Mouse (Mus musculus): ENCODE measurements around the gene Galnt17.

The Galnt17 gene

DNA sequence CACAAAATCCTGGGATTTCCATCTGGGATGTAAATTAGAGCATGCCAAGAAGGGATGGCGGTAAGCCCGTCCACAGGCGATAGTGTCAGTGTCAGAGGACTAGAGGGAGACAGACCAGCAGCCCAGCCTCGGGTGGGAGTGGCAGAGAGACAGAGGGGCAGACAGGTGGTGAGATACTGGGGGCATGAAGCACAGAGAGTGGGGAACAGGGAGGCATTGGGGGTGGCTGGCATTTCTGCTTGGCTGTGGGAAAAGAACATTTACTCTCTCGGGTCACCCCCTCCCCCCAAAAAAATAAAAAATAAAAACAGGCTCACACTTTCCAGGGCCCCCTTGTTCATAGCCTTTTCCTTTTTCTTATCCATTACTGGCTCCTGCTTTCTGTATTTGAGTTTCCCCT lies 287.4 kb downstream of the Galnt17 start:
- DNase-seq (ENCODE audit: low read depth, low spot score) = no peak

DNA sequence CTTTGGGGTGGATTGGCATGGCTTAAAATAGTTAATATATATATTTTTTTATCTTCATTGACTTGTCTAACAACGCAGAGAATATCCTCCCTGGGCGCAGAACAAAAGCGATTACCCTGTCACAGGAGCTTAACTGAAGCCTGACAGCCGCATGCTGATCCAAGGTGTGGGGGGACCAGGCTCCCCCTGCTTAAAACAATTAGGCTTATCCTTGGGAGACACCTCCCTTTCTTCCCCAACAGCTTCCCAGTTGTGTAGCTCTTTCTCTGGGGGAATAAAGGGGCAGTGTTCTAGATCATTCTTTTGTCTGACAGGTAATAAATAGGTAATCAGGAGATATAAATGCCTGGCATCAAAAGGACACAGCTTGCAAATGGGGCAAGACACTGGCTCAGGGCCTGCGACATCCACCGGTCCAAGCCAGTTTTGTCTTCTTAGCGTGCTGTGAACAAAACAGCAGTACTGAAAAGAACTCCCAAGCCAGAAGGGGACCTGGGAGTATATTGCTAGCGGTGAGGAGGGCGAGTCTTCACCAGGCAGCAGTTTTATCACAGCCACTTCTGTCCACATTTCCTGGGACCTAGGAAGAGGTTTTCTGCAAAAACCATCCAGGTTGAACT lies 288.8 kb downstream of the Galnt17 start:
- DNase-seq (ENCODE audit: low read depth, low spot score) = no peak

DNA sequence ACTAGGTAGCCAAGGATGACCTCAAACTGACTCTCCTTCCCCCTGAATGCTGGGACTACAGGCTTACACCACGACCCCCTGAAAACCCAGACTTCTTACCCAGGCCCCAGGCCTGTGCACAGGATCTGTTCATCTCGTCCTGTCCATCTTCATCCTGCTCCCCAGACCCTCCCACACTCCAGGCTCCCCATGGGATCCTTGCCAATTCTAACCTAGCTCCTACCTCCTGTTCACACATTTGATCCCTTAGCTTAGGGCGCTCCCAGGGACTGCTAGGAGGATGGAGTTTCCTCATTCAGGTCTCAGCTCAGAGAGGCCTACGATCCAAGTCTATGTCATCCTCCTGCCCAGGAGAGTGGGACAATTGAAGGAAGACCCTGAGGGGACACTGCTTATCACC lies 292.2 kb downstream of the Galnt17 start:
- DNase-seq (ENCODE audit: low read depth, low spot score) = no peak

DNA sequence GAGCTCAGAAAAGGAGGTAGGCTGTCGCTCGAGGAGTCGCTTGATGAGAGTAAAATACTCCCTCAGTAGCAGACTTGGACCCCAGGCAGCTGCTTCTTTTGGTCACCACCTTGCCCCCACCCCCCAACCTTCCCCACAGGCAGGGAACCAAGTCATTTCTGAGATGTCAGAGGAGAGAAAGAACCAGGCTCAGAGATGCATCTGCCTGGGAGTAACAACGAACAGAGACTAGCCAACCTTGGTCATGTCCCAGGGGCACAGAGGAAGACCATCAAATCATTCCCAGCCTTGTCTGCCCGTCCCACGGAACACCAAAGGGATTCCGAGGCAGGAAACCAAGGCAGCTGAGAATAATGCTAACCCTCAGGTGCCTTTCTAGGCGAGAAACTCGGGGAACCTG lies 293.0 kb downstream of the Galnt17 start:
- DNase-seq (ENCODE audit: low read depth, low spot score) = no peak

DNA sequence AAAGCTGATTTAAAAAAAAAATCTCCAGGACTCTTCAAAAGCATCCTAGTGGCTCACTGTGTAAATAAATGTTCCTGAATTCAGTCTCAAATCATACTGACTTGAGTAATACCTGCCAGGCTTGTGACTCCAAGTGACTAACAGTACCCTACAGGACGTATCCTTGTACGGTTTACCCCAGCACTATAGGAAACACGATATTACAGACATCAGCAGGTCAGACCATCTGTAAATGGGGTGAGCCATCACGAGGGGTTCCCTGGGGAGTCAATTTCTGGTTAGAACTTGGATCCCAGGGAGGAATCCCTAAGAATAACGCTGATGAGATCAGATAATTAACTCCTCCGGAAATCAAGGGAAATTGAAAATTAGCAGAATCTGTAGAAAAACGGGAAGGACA lies 294.5 kb downstream of the Galnt17 start:
- no peak for DNase-seq (ENCODE audit: low read depth, low spot score)

DNA sequence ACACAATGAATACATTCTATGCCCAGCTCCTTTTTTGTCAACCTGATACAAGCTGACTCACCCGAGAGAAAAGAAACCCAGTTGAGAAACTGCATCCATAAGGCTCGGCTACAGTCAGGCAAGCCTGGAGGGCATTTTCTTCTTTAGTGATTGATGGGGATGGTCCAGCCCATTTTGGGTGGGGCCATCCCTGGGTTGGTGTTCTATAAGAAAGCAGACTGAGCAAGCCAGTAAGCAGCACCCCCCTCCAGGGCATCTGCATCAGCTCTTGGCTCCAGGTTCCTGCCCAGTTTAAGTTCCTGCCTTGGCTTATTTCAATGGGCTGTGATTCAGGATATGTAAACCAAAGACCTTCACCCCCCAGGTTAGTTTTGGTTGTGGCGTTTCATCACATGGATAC lies 295.2 kb downstream of the Galnt17 start:
- DNase-seq (ENCODE audit: low read depth, low spot score) = no peak

DNA sequence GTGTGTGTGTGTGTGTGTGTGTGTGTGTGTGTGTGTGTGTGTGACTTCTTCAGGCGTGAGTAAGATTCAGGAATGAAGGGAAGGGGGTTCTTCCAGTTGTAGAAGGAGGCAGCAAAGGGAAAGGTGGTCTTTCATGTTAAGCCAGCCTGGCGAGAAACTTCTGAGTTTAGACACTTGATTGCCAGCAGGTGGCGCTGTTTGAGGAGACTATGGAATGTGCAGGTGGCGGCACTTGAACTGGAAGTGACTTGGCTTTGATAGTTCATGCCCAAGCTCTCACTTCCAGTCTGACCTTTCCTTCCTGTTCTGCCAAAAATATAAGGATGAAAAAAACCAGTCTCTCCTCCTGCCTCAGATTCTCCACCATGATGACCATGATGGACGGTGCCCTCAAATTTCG lies 298.8 kb downstream of the Galnt17 start:
- DNase-seq (ENCODE audit: low read depth, low spot score) = peak; percentile 26

DNA sequence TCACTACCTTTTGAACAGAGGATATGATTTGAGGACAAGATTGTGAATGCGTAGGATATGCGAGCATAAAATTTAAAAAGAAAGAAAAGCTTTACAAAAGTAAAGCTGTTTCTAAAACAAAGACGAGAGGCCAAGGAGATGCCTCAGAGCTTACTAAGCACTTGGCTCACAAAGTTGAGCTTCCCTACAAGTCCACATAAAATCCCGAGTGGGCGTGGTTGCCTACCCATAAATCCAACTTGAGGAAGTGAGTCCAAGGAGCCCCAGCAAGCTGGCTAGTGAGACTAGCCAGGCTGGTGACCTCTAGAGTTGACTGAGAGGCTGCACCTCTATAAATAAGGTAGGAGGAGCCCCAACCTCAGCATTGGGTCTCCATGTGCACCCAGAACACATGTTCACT lies 299.8 kb downstream of the Galnt17 start:
- no peak for DNase-seq (ENCODE audit: low read depth, low spot score)

DNA sequence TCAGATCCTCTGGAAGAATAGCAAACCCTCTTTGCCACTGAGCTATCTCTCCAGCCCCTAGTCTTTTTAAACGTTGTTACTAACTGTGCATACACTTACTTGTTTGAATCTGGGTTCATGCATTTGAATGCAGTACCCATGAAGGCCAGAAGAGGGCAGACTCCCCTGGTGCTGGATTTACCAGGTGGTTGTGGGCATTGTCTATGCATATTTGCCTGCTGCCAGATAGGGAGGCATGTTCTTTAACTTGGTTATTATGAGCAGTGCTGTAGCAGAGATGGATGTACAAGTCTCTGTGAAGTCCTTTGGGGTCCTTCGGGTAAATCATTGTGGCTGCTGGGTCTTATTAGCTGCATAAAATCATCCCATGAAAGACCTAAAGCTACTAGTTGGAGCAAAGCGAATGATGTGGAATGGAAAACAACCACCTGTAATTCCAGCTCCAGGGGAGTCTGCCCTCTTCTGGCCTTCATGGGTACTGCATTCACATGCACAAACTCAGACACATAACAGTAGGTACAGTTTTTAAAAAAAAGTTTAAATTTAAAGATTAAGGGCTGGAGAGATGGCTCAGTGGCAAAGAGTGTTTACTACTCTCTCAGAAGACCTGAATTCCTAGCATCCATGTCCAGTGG lies 300.3 kb downstream of the Galnt17 start:
- DNase-seq (ENCODE audit: low read depth, low spot score) = no peak

DNA sequence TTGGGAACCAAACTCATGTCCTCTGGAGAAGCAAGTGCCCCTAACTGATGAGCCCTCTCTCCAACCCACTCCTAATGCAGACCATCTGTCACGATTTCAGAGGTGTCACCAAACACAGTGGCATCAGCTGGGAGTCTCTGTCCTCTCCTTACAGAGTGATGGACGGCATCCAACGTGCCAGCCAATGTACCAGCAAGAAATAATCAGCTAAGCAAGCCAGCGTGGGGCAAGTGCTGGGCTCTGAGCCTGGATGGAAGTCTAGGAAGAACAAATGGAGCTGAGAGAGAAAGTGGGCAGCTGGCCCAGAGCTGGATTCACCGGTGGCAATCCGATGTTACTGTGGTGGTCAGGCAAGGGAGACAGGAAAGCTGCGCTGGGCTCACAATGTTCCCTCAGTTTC lies 301.1 kb downstream of the Galnt17 start:
- DNase-seq (ENCODE audit: low read depth, low spot score) = no peak

DNA sequence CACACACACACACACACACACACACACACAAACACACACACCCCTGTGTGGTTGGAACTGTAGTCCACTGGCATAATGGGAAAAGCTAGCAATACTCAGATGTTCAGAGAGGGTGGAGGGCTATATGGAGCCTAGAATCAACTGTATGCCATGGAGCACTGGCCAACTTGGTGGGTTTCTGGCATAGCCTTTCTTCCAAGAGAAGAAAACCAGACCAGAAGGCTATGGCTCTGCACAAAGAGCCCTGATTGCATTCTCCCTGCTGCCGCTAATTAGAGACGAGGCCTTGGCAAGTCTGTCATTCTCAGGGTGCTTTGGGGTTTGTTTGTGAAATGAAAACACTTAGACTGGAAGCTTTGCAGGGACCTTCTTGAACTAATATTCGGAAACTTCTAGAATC lies 301.8 kb downstream of the Galnt17 start:
- DNase-seq (ENCODE audit: low read depth, low spot score) = no peak

DNA sequence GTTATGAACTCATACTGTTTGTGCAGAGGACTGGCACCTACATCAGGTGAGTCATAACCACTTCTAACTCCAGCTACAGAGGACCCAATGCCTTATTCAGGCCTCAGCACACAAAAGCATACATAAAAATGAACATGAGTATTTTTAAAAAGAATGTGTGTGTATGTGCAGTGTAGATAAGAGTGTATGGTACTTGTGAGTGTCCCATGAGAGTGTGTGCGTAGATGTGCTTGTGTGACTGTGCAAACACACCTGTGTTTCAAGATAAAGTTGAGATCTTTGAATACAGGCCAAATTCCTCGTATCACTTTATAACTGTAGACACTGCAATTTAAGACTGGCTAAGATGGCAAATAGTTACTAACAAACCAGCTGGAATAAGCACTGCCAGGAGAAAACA lies 307.7 kb downstream of the Galnt17 start:
- no peak for DNase-seq (ENCODE audit: low read depth, low spot score)

DNA sequence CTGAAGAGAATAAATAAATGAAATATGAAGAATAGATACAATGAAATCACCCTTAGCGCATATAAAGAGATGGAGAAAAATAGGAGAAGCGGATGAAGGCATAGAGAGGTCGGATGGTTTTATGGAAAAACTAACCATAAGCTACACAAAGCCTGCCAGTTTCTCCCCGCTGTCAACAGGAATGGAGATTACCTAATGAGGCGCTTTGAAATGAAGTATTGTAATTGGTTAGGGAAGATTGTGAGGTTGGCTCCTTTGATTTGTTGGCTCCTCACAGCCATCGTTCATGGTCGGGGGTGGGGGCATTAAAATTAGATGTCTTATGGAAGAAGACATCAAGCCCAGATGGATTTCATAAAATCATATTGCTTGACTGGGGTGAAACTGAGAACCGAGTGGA lies 329.0 kb downstream of the Galnt17 start:
- no peak for DNase-seq (ENCODE audit: low read depth, low spot score)

DNA sequence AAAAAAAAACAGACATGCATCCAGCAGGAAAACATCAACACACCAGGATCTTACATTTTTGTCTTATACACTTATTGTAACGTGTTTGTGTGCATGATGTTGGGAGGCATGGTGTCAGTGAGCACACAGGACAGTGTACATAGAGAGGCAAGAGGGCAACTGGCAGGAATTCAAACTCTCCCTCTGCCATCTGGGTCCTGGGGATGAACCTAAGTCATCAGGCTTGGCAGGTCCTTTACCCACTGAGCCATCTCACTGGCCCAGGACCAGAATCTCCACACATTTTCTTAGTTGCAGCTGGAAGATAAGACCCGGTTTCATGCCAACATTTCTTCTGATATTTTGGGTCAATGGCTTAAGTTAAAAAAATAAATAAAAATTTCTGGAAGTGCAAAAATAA lies 329.4 kb downstream of the Galnt17 start:
- DNase-seq (ENCODE audit: low read depth, low spot score) = no peak

DNA sequence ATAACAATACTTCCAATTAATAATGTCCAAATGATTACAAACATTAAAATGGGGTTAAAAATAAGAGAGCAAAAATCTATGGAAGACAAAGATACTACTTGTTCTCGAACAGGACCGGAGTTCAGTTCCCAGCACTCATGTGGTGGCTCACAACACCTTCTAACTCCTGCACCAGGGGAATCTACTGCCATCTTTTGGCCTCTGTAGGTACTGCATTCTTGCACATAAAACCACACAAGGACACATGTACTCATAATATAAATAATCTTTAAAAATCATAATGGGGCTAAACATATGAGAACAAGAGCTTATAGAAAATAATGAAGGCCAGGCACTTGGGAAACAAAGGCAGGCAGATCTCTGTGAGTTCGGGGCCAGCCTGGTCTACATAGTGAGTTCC lies 330.3 kb downstream of the Galnt17 start:
- DNase-seq (ENCODE audit: low read depth, low spot score) = no peak

DNA sequence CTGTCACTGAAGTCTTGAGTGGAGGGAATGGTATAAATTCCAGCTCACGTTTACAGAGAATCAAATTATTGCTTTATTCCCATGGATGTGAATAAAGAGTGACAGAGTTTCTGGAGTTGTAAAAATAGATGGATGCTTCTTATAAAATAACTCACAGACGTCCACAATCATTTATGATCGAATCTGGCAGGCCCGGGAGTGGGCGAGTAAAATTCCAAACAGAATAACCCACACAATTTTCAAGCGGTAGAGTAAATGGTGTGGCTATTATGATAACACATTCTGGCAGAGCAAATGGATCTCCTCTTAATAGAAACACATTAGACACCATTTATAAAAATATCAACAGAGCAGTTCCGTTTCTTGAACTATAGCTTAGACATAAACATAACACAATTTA lies 355.9 kb downstream of the Galnt17 start:
- no peak for DNase-seq (ENCODE audit: low read depth, low spot score)

DNA sequence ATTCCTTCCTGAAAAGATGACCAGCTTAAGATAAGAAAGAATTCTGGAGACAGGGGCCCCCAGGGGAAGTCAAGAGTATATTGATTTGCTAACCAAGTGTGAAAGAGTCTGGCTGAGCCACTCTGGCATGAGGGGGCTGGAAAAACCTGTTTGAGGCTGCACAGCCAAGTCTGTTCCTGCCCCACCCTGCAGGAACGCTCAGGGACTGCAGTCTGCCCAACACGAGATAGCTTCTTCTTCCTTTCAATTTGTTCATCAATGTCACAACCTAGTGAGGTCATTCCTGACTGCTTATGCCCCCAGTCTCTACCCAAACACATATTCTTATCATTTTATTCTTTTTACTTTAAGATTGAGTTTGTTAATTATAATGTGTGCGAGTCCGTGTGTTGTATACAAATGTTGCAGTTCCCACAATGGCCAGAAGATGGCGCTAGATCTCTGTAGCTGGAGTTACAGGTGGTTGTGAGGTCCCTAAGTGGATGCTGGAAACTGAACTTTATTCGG lies 357.4 kb downstream of the Galnt17 start:
- DNase-seq (ENCODE audit: low read depth, low spot score) = no peak

DNA sequence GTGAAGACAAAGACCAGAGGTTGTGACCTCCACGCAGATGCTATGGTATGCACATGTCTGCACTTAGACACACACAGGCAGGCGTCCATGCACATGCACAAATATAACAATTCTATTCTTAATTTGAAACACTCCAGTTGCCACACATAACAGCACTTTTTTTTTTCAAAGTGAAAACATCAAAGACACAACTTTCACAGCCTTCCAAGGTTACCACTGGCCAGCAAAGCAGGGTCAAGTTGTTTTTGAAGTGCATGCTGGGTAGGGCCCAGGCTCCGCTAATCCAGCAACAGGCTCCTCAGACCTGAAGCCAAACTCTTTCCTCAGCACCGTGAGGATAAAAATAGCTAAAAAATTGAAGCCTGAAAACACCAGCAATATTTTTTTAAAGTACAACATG lies 357.9 kb downstream of the Galnt17 start:
- no peak for DNase-seq (ENCODE audit: low read depth, low spot score)

DNA sequence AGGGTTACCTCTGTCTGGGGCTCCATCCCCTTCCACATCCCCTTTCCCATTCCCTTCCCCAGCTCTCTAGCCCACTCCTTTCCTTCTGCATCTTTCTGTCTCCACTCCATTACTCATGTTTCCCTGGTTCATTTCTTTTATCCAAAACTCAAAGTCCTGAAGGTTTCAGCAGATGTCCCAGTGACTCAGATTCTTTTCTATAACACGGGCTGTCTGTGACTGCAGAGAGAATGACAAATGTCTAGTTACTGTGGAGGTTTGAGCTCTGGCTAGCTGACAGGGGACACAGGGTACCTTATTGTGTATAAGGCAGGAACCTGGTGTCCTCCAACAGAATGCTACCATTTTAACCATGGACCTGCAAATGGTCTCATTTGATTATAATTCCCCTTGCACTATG lies 358.6 kb downstream of the Galnt17 start:
- no peak for DNase-seq (ENCODE audit: low read depth, low spot score)

DNA sequence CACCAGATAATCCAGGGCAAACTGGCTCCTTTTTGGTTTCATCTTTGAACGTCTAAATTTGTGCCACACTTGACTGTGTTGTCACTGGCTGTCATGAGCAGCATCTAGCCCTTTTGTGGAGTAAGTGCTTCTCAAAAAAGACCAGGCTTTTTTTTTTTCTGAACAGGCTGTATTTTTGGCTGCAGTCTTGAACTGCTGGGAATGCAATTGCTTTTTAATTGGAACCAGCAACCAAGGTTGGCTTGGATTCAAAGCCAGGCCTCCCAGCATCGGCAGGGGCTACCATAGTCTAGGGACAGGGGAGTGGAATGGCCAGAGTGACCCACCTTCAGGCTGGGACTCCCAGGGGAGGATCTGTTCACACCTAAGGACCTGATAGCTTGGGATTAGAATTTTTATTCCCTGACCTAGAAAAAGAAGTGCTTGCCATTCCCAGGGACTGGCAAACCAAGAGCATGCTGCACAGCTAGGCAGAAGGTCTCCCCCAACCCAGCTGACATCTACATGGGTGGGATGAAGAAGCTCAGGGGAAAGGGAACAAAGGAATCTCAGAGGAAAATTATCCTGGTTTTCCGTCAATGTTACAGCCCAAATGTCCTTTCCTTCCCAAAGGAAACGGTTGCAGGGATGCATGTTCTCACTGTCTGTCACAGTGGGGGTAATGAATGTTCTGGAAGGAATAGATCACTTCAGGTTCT lies 369.2 kb downstream of the Galnt17 start:
- DNase-seq (ENCODE audit: low read depth, low spot score) = no peak

DNA sequence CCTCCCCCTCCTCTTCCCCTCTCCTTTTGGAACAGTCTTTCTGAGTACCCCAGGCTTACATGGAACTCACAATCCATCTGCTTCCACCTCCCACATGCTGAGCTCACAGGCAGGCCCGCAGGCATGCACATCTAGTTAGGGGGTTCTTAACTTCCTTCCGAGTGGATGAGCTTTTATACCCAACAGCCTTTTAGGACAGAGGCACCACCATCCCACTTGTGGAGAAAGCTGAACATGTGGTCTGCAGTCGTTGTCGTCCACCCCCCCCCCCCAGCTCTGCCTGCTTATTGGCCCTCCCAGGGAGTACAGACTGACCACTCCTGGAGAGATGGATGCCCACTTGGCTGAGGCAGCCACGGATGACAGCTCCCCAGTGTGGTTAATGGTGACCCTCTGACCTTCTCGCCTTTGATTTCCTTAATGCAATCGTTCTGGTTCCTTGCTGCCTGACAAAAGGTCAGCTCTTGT lies 370.0 kb downstream of the Galnt17 start:
- peak; percentile 74 for DNase-seq (ENCODE audit: low read depth, low spot score)

DNA sequence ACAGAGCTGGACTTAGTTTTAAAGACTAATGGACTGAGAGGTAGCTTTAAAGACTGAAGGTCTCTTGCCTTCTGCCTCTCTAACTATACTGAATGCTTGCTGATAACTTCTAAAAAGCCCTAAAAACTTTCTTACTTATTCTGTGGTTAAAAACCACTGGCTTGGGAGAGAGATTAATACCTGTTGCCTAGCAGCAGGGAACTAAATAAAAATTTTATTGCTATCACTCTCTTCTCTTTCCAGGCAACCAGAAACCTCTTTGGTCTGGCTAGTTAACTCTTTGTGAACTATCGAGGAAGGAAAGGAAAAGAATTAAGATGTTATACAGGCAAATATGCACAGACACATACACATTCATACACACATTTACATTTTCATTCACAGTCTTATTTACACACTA lies 377.3 kb downstream of the Galnt17 start:
- no peak for DNase-seq (ENCODE audit: low read depth, low spot score)

DNA sequence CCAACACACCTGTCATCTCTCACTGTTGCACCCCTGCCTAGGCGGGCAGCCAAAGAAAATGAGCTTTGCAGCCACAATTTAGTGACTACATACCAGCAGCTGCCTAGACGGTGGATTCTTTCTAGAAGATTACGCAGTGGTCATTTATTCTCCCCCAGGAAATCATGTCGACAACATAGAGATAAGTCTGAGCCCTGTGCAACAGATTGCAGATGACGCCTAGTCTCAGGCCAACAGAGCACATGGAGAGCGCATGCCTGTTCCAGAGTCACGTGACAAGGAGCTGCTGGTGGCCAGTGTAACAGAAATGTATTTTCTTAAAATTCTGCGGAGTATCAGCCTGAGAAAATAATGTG lies 380.5 kb downstream of the Galnt17 start:
- no peak for DNase-seq (ENCODE audit: low read depth, low spot score)
